Mouse (Mus musculus): ENCODE measurements around the gene Lingo4.

The Lingo4 gene

DNA sequence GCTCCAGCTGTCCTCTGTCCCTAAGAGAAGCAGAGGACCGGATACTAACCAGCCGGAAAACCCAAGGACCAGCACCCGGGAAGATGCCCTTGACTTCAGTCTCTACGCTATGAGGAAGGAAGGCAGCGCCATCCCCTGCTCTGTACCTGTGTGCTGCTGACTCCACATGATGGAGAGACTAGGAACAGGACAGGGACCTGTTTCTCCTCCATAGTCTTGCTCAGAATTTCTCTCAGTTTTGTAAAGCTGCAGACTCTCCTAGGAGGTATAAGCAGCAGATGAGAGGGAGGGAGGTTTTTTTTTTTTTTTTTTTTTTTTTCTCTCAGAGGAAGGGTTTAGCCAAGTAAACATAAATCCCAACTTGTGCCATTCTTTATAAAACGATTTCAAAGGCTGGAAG lies at the start of gene Lingo4:
Gene Lingo4, plus strand, starts transcription at position 301 of the 400 bp plus-strand sequence.
- no peak for DNase-seq (ENCODE audit: low spot score)

DNA sequence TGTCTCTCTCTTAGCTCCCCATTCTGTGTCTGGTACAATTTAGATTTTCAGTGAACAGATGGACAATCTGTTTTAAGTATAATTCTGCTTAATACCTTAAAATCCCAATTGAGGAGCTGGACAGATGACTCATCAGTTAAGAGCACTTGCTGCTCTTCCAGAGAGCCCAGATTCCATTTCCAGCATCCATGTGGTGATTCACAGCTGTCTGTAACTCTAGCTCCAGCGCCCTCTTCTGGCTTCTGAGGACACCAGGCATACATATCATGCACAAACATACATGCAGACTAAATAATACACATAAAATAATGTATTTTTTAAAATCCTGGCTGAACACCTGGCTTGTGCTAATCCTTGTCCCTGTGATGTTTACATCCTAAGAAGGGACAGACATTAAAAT lies 37.5 kb upstream of the Lingo4 start:
- no peak for DNase-seq (ENCODE audit: low spot score)

DNA sequence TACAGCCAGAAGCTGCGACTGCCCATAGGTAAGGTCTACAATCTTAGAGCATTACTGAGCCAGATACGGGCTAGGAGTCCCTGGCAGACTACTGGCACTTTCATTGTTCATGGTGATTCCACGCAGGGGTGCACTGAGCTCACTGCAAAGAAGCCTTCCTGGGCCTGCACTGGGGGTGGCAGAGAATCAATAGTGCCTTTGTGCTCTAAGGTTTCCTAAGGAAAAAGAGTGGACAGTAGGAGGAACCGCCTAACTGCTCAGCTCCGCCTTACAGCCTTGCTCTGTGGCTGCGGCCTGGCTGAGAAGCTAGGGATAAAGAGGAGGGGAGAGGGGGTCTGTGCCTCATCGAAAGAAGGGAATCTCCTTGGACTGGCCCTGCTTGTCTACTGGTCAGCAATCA lies 36.2 kb upstream of the Lingo4 start, which contains the start of gene C2cd4d:
Gene C2cd4d, plus strand, starts transcription at position 301 of the 400 bp plus-strand sequence.
- no peak for DNase-seq (ENCODE audit: low spot score)

DNA sequence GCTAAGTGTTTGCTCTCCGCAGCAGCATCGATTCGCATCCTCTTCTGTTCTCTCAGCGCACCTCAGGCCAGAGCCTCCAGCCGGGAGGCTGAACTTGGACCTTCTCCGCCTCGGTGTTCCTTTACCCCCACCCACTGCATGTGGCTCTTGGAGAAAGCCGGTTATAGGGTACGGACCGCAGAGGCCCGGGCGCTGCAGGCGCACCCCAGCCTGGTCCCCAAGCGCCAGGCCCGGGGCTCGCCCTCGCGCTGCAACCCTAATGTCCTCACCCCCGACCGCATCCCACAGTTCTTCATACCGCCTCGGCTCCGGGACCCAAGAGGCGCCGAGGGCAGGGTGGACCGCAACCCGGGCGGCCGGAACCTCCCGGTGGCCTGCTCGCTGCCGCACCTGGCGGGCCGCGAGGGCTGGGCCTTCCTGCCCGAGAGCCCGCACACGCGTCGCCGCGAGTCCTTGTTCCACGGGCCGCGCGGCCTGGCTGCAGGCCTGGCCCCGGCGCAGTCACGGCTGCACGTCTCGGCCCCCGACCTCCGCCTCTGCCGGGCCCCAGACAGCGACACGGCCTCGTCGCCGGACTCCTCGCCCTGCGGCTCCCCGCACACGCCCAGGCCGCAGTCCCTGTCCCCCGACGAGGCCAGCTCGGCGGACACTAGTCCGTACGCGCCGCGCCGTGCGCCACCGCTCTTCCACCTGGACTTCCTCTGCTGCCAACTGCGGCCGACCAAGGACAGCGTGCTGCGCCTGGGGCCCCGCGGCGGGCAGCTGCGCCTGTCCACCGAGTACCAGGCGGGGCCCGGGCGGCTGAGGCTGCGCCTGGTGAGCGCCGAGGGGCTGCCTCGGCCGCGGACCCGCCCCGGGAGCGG lies 34.8 kb upstream of the Lingo4 start:
- DNase-seq (ENCODE audit: low spot score): no peak

DNA sequence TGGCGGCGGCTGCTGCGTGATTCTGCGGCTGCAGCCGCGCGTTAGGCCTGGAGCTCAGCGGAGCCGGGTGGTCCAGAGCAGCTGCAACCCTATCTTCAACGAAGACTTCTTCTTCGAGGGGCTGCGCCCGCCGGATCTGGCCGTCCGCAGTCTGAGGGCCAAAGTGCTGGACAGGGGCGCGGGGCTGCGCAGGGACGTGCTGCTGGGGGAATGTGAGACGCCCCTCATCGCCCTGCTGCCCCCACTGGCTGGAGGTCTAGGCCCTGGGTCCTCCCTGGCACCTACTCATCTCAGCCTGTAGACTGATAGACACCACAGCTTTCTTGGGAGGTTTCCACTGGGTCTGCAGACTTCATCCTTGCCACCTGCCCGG lies 34.2 kb upstream of the Lingo4 start:
- no peak for DNase-seq (ENCODE audit: low spot score)

DNA sequence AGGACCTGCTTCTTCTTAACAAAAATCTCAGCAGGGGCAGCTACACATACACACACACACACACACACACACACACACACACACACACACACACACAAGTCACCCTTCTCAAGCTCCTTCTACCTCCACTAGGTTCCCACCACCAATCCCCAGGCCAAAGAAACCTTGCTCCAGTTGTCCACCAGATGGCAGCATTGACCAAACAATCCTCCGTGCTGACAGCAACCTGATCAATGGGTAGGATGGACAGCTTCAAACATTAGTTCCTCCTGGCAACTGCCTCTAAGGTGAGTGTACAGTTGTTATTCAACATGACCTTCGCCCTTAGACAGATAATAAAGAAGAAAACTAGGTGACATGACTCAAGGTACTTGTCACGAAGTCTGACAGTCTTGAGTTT lies 31.6 kb upstream of the Lingo4 start:
- DNase-seq (ENCODE audit: low spot score): peak; percentile 59

DNA sequence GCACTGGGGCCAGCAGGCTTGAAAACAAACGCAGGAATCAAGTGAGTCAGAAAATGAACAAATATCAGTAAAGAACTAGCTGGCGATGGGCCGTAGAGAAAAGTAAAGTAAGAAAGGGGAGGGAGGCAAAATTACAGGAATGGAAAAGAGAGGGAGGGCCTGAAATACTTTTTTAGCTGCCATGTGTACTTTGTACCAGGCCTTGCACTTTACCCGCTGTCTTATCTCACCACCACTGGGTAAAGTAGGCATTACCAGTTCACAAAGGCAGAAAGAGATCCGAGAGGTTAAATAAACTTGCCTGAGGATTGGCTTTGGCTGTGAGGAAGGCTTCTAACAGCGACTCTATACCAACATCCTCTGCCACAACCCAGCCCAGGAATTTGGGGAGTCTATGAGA lies 30.8 kb upstream of the Lingo4 start:
- no peak for DNase-seq (ENCODE audit: low spot score)

DNA sequence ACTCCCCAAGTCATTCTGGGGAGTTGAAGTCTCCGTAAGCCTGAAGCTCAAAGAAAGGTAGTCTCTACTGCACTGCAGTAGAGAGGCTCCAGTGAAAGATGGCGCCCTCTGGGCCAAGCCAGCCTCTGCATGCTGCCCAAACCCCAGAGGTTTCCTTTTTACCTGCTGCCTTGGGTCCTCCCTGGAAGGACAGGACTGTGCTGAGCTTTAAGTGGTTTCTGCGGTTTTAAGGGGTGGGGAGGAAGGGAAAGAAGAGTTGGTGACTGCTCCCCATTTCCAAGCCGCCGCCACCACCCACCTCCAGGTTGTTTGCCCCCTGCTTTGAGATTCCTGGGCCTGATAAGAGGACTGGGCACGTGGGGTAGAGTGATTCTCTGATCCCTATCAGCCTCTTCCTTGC lies 29.7 kb upstream of the Lingo4 start:
- DNase-seq (ENCODE audit: low spot score): no peak

DNA sequence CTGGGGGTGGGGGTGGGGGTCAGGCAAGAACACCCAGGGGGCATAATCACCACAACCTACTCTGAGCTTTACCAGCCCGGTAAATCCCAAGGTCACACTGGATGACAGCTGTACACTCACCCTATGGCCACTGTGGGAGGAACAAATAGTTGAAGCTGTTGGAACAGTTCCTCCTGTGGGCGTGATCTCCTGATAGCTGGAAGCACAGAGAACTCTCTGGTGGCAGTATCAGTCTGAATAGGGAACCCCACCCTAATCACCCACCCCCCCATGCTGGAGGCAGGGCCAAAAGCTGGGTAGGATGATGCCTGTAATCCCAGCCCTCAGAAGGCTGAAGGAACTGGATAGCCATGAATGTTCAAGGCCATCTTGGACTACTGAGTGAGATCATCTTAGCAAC lies 28.6 kb upstream of the Lingo4 start:
- no peak for DNase-seq (ENCODE audit: low spot score)

DNA sequence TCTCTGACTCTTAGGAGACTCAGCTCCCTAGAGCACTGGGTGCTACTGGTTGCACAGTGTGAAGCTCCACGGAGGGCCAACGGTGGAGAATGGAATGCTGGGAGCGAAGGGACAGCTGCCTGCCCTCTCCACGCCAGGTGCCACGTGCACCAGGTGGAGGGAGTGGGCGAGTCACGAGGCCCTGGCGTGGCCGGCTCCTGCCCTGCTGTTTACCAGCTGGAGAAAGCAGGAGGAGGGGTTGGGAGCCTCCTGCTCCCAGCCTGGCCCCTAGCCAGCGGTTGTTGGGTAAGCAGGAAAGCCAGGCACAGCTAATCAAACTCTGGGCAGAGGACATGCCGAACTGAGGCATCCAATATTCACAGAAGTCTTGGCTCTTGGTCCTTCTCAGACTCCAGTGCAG lies 26.7 kb upstream of the Lingo4 start:
- DNase-seq (ENCODE audit: low spot score): no peak

DNA sequence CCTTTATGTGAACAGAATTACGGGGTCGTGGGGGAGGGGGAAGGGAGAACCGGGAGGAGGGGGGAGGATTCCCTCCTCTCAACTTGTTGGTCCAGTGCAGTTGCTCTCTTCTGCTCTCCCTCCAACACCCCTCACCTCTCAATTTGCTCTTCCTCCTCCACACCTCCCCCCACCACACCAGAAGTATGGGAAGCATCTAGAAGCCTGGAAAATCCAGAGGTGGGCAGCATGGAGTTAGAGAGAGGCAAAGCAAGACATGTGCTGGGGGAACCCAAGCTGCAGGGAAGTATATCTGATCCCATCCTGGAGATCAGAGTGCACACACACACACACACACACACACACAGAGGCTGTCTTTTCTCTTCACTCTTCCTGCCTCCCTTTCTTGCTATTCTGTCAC lies 26.3 kb upstream of the Lingo4 start:
- DNase-seq (ENCODE audit: low spot score): no peak

DNA sequence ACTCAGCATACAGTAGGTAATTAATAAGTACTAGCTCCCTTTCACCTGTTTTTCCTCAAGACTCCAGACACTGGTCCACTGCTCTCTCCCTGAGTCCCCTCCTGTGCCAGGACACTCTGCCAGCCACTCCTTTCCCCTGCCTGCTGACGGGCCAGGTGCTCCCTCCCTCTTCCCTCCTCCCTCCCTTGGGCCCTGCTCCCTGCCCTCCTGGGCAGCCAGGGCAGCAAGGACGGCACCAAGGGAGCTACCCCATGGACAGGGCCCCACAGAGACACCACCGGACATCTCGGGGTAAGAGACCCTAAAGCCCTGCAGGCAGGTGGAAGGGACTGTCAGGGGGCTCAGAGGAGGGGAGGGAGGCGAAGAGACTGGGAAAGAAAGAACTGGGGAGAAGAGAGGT lies 25.7 kb upstream of the Lingo4 start, which contains the start of gene Rorc:
Gene Rorc, plus strand, starts transcription at position 154 of the 400 bp plus-strand sequence.
- DNase-seq (ENCODE audit: low spot score): no peak

DNA sequence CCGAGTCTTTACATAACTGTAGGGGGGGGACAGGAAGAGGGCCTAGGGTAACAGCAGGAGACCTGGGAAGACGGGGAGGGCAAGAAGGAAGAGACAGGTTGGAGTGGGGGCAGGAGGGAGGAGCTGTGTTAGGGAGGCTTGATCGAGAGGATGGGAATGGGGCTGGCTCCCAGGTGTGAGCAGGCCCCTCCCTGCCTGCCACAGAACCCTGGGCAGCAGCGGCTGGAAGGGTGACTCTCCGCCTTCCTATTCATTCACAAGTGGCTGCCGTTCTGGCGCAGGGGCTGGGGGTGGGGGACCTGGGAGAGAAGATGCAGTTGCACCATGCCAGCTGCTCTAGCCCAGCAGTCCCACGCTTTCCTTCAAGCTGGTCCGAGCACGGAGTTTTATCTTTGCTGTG lies 25.2 kb upstream of the Lingo4 start:
- no peak for DNase-seq (ENCODE audit: low spot score)

DNA sequence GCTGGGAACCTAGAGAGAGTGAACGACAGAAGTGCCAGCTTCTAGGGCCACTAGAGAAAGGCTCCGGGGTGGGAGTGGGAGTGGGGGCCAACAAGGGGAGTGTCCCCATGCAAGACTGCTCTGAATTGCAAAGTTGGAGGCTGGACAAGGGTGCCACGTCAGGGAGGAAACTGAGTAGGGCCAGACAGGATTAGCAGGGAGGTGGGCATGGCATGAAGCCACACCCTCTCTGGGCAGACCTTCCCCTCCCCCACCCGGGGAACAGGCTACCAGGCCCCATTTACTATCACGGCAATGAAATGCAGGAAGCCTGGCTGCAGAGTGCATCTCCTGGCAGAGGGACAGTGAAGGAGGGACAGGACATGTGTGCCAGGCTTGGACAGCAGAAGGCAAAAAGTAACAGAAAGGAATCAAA lies 24.7 kb upstream of the Lingo4 start:
- DNase-seq (ENCODE audit: low spot score): no peak

DNA sequence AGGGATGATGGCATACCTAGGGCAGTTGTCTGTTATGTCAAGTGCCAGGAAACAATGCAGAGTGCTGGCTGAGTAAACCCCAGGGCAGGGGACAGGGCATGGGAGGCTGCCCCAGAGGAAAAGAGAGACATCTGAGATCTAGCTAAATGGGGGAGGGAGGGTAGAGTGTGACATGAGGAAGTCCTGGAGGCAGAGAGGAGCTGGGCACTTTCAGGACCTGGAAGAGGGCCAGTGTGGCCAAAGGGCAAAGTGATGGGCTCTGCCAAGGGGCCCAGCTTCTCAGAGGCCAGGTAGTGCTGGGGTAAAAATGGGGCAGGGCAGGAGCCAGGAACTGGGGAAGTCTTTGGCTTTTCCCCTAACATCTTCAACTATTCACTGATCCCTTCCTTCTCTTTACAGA lies 23.7 kb upstream of the Lingo4 start:
- DNase-seq (ENCODE audit: low spot score): no peak

DNA sequence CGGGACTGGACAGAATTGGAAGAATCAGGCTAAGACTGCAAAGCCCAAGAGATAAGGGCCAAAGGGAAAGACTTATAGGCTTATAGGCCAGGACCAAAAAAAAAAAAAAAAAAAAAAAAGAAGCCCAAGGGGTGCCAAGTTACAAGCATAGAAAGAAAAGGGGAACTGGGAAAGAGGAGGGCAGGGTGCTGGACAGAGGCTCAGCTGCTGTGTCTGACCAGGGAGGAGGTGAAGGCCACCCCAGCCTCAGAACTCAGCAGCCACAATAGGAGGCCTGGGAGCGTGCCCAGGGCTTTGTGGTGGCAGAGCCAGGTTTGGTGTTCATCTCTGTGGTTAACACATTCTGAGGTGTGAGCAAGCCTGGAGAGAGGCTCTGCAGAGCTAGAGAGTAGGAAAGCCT lies 23.2 kb upstream of the Lingo4 start:
- no peak for DNase-seq (ENCODE audit: low spot score)

DNA sequence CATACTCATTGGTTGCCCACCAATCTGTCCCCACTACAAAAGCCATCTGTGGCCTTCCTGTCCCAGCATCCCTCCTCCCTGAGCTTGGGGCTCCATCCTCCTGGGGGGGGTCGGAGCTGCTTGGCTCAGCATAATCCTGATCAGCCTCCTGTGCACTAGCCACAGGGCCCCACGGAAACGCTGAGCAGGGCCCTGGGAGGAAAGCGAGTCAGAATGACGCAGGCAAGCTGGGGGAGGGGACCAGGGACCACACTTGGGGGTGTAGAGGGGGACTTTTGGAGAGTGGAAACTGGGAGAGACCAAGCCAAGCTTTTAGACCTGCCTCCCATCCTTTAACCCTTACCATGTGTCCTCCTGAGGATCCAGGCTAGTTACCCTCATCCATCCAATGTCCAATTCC lies 22.5 kb upstream of the Lingo4 start:
- no peak for DNase-seq (ENCODE audit: low spot score)

DNA sequence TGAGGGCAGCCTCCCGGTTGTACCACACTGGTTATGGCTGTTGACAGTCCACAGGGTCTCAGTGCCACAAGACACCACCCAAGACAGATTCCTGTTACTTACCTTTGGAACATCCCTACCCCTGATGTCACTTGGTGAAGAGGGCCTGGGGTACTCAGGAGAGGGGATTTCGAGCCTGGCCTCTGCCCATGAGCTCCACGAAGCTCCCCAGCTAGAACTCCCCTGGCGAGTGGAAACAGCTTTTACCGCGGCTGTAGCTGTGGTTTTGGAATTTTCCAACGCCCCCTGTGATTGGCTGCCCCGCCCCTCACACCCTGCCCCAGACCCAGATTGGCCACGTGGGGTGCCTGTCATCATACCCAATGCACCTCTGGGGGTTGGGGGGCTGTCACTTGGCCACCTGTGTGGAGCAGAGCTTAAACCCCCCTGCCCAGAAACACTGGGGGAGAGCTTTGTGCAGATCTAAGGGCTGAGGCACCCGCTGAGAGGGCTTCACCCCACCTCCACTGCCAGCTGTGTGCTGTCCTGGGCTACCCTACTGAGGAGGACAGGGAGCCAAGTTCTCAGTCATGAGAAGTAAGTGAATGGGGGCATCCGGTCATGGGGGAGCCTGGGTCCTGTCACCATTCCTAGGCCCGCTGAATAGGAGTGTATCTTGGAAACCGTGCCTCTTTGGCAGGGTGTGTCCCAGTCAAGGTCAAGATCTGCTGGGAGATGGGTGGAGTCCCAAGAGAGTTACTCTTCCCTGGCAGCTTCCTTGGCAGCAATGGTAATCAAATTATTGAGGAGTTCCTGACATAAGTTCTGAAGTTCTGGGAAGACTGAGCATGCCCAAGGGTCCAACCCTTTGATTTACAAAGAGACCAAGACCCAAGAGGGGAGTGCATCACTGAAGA lies 21.0 kb upstream of the Lingo4 start:
- DNase-seq (ENCODE audit: low spot score): no peak

DNA sequence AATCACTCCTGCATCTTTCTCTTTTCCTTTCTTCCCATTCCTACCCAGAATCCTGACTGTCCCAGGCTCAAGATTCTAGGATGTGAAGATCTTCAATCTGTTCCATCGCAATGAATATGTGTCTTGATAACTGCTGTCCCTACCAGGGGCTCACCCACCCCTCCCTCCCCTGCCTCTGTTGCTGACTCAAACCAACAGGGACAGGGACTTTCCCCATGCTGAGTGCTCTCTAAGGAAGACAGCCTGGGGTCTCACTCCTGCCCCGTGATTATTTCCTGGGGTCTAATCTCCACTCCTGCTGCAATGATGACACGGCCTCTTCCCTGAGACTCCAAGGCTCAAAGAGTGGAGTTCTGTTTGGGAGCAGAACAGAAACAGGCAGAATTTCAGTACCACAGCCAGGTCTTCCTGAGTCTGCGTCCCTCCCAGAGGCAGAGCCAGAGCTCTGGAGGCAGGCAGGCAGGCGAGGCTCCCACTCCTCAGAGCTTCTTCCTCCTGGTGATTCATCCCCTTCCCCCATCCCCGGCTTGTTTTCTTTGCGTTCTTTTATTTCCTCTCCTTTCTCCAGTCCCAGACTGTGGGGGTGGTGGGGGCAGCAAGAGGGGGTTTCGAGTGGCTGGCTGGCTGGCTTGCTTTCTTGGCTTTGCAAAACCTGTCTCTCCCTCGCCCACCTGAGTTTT lies 18.3 kb upstream of the Lingo4 start:
- no peak for DNase-seq (ENCODE audit: low spot score)

DNA sequence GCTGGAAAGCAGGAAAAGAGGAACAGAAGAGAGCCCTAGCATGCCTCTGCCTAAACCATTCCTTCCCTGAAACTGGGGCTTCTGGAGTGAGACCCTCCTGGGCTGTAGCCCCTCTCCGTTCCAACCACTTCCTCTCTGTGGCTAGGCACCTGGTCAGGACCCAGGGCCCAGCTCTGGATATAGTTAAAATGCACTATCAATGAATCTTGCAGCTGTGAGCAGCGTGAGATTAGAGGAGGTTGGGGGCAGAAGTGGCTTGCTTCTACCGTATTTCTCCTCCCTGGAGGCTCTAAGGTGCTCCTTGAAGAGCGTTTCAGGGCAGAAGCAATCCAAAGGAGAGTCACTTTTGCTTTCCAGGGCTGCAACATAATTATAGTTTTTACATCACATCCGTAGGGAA lies 16.0 kb upstream of the Lingo4 start:
- DNase-seq (ENCODE audit: low spot score): no peak

DNA sequence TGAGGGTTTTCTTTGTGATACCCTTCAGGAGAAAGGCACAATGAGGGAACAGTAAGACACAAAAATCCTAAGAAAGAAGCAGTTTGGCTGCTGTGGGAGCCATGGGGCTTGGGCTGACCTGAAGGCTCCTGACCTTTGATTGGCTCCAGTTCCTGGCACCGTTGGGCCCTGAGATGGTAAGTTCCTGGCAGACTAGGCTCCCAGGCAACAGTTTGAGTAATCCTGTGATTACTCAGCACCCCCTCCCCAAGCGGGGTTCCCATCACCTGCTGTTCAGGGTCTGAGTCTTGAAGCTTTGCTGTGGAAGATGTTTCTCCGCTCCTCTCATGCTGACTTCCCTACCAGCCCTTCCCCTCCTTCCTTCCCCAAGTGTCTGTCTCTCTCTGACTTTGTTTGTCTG lies 14.8 kb upstream of the Lingo4 start:
- DNase-seq (ENCODE audit: low spot score): no peak

DNA sequence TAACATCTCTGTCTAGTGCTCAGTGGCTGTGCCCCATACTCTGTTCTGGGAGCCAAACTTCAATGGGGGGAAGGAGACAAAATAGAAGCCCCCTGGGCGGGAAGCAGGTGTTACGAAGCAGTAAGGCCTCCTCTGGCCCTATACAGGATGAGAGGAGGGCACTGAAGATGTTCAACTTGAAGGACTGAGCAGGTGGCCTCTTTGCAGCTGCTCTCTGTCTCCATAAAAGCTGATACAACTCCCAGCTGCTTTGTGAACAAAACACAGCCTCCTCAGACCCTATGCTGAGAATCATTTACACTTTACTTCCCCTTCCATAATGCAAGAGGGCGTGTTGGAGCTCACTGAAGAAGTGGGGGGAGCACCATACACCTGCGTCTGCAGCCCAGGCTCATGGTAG lies 11.6 kb upstream of the Lingo4 start:
- DNase-seq (ENCODE audit: low spot score): no peak

DNA sequence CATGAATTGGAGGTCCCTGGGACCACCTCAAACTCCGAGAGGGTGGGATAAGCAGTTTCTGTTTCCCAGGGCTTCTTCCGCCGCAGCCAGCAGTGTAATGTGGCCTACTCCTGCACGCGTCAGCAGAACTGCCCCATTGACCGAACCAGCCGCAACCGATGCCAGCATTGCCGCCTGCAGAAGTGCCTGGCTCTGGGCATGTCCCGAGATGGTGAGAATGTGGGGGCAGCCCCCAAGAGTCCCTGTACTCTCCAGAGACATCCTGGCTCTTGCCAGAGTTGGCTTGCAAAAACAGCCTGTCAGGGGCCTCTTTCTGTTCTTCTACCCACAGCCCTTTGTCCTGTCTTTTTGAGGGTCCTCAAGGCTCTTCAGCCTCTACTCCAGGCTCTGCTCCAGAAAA lies 10.9 kb upstream of the Lingo4 start:
- no peak for DNase-seq (ENCODE audit: low spot score)
